16 mouse cellular contexts compared by ENCODE assay signal in the genomic region with DNA sequence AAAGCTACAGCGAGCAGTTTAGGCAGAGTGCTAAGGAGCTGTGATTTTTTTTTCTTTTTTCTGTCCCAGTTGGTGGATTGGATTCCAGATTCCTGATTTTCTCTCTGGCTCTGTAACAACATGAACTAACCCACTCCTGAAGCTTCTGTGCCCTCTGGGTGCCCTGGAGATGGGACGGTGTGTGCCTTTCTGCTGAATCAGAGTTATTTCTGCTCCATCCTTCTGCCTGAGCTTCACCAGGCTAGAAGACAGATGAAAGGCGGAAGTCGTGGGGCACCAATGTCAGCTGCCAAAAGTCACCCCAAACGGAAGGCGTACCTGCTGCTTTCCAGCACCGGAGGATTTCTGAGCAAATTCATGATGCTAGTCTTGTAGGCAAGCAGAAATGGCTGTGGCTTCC. TPM values are rescaled to one million over a fixed set of nuclear protein-coding genes. Genes with fewer than 3 reads are reported as not detected.
DNase-seq lines count a peak whose midpoint lies in the region; TF ChIP-seq lines count a peak whose summit lies in the region.
"Had no signal": no experiment of that assay in that cellular context is flagged by ENCODE, and none has a peak within 500 bp of the region (broad histone marks: within the 10 kb centered on the region; RNA-seq: fewer than 3 reads in every experiment).

No protein-coding gene starts in this region.

- 54% methylated on average over 7 of the region's 7 CpGs for WGBS in heart, adult 2 months

- intact Hi-C loops in heart, adult 2 months (cut with DNase I), result no loop called here

- H3K27ac ChIP-seq in heart, adult 2 months, result peak overlapping the region; percentile 97
- H3K27ac ChIP-seq: hindbrain, embryonic 10.5 days had no signal

- H3K9ac ChIP-seq in heart, adult 2 months (ENCODE audit: low read depth, low read length), result peak overlapping the region; percentile 59
- H3K9ac ChIP-seq: forebrain, postnatal 0 days had no signal

- no peak for TF ChIP-seq EP300 in heart, adult 2 months (IDR thresholded peaks at IDR 0.05; ENCODE audit: insufficient read depth, low read depth, low read length)

- H3K79me2 ChIP-seq in heart, adult 2 months (replicated peaks; ENCODE audit: control insufficient read depth, insufficient read depth, low read length), result 0 out of 2 replicates have a peak, but pooled peaks cover 1% of the 10 kb centered on the region

- no peak for TF ChIP-seq CTCF in heart, adult 2 months (IDR thresholded peaks at IDR 0.05)

- peaks cover 8% of the 10 kb centered on the region; the same call in 1 of the 2 replicates for H3K4me1 ChIP-seq in heart, adult 2 months (ENCODE audit: control insufficient read depth, insufficient read depth, low read length)
- H3K4me1 ChIP-seq: hindbrain, embryonic 10.5 days; megakaryocyte, embryonic 14.5 days had no signal

- DNase-seq in heart, adult 2 months, result peak in 1 of 2 experiments; percentile 20
- DNase-seq in heart, adult 9 months (ENCODE audit: low spot score in 2 of 2), result no peak
- peak; percentile 53 for DNase-seq in 3T3-L1 (ENCODE audit: low read depth, low spot score)
- DNase-seq in brain, adult 2 months (ENCODE audit: low read depth, low spot score), result peak; percentile 75
- peak; percentile 10 for DNase-seq in heart, postnatal 4 days
- no peak for DNase-seq in adrenal gland, postnatal 25 days
- no peak for DNase-seq in urinary bladder, postnatal 10 days (ENCODE audit: low spot score)
- DNase-seq: adrenal gland, adult 8-10 months; cerebellum, postnatal 14 days; forebrain, postnatal 0 days; layer of hippocampus, postnatal 36 days had no signal

- H3K36me3 ChIP-seq in heart, adult 2 months (ENCODE audit: control insufficient read depth, insufficient read depth, low read length), result peaks cover 13% of the 10 kb centered on the region; the same call in 1 of the 2 replicates
- H3K36me3 ChIP-seq: hindbrain, embryonic 10.5 days had no signal

- TF ChIP-seq POLR2A in heart, adult 2 months (IDR thresholded peaks at IDR 0.05; ENCODE audit: insufficient read depth, low read depth, low read length), result no peak; the same call in 1 of the 2 replicates

- peak overlapping the region; percentile 47 for H3K4me3 ChIP-seq in heart, adult 2 months
- H3K4me3 ChIP-seq: hindbrain, embryonic 10.5 days; megakaryocyte, embryonic 14.5 days had no signal

- no peaks in the 10 kb centered on the region for H3K27me3 ChIP-seq in heart, adult 2 months (ENCODE audit: control insufficient read depth, insufficient read depth, low read length)

RNA-seq across cellular contexts. Expression of a gene that starts 2.1 kb away (rescaled TPM):
- 1,000 to 10,000 TPM; 2,250 to 2,602 TPM for total RNA-seq in heart, adult 2 months (2021)
- polyA plus RNA-seq in heart, adult 2 months (2012; rRNA removed), result 2,389 and 3,414 TPM in 2 replicates
- 100 to 1,000 TPM; 279 to 301 TPM for total RNA-seq in heart, postnatal 4 days (2021)
- not detected in 2 replicates for total RNA-seq in adrenal gland, postnatal 25 days (2021)
- total RNA-seq: adrenal gland, adult 8-10 months had no signal
- polyA plus RNA-seq: forebrain, postnatal 0 days; hindbrain, embryonic 10.5 days; neural tube, embryonic 14.5 days; small intestine, adult 2 months; urinary bladder, adult 2 months had no signal

Comparison
In these comparisons a context has a peak if more than half of its experiments do, and no peak if none do; other contexts are left out.
1. DNase-seq: peak in 3T3-L1 (single experiment), brain, adult 2 months (single experiment) and heart, postnatal 4 days (single experiment); none in heart, adult 9 months (0 of 2), adrenal gland, postnatal 25 days (single experiment) and urinary bladder, postnatal 10 days (single experiment).
2. RNA of a gene that starts 2.1 kb away (total RNA-seq): 2,250 to 2,602 TPM in heart, adult 2 months and 279 to 301 TPM in heart, postnatal 4 days; not detected in adrenal gland, postnatal 25 days; every median in the first group is over 100 times any median in the second.